Mouse (Mus musculus) lung, embryonic 16.5 days (tissue): ENCODE data around the gene Slc39a9. TPM values are rescaled to one million over a fixed set of nuclear protein-coding genes. Genes with fewer than 3 reads are reported as not detected.
A peak's percentile ranks its signal among the peaks of the same experiment; 100 is the strongest.

Experiments
- ATAC-seq: fragments of 200-750 bp; cut with Nextera tagmentation; 2 replicates; pipeline ENCODE4 v1.8.0; 2017; ENCODE audit warnings: low read depth, mild to moderate bottlenecking, moderate library complexity
- H3K27ac ChIP-seq: fragments of 300-500 bp; sonication (generic); 2 replicates; pipeline ENCODE4 v1.5.1; 2014; ENCODE audit warnings: mild to moderate bottlenecking, control low read depth, low read length
- H3K27me3 ChIP-seq: fragments of 300-500 bp; sonication (generic); 2 replicates; pipeline ENCODE4 v1.6.1; 2014; ENCODE audit warnings: low read depth, low read length, mixed read lengths; ENCODE audit not compliant: control insufficient read depth, insufficient read depth
- H3K36me3 ChIP-seq: fragments of 300-500 bp; sonication (generic); 2 replicates; pipeline ENCODE4 v1.6.1; 2014; ENCODE audit warnings: low read length; ENCODE audit not compliant: control insufficient read depth, insufficient read depth
- H3K4me1 ChIP-seq: fragments of 300-500 bp; sonication (generic); replicated peaks from 2 replicates; pipeline ENCODE4 v1.6.1; 2014; ENCODE audit warnings: low read length, mixed read lengths; ENCODE audit not compliant: control insufficient read depth, insufficient read depth
- H3K4me2 ChIP-seq: fragments of 300-500 bp; sonication (generic); 2 replicates; pipeline ENCODE4 v1.6.1; 2014; ENCODE audit warnings: low read depth, low read length, control low read depth
- H3K4me3 ChIP-seq: fragments of 300-500 bp; sonication (generic); 2 replicates; pipeline ENCODE4 v1.5.1; 2014; ENCODE audit warnings: mild to moderate bottlenecking, low read length, control low read depth
- H3K9ac ChIP-seq: fragments of 300-500 bp; sonication (generic); 2 replicates; pipeline ENCODE4 v1.6.1; 2014; ENCODE audit warnings: low read length, control low read depth
- H3K9me3 ChIP-seq: fragments of 300-500 bp; sonication (generic); 2 replicates; pipeline ENCODE4 v1.6.1; 2016; ENCODE audit warnings: low read length; ENCODE audit not compliant: control insufficient read depth
- WGBS: fragments of 180-500 bp; shearing (Covaris S2); extraction: QIAGEN DNeasy Blood & Tissue Kit; methylation state at CpG from one replicate; pipeline ENCODE4 v1.1.7; 2014; 5-methylcytosine and 5-hydroxymethylcytosine counted together
- polyA plus RNA-seq: library from polyadenylated mRNA; unstranded; fragments of >200 nt; fragmentation: Nextera tagmentation; extraction: Ambion mirVana; gene quantifications from 2 replicates; pipeline ENCODE4 v1.2.1, GENCODE M21; 2015

The Slc39a9 gene
- polyA plus RNA-seq, 1 experiment from 2014 or later, result 30.4 TPM

GRCm38 (mm10) chr12:80642725-80643692 lies 674 bp upstream of the Slc39a9 start:
- Histone ChIP-seq H3K27me3 (no peaks in the 10 kb centered on the region), H3K36me3 (peaks cover 23% of the 10 kb centered on the region; the same call in 1 of the 2 replicates), H3K4me3 (peak overlapping the region; percentile 95), H3K9ac (peak overlapping the region; percentile 98), H3K4me2 (peak overlapping the region; percentile 79), H3K9me3 (no peaks in the 10 kb centered on the region), H3K4me1 (peaks cover 26% of the 10 kb centered on the region), H3K27ac (peak overlapping the region; percentile 78)
- peak; percentile 70 for ATAC-seq
- WGBS, result 3% methylated on average over 41 of the region's 48 CpGs

- Histone ChIP-seq H3K36me3 (peaks cover 13% of the 10 kb centered on the region), H3K27ac (peak overlapping the region; percentile 74), H3K4me1 (peaks cover 26% of the 10 kb centered on the region), H3K9ac (peak overlapping the region; percentile 81), H3K4me2 (peak overlapping the region; percentile 93), H3K9me3 (no peaks in the 10 kb centered on the region), H3K4me3 (peak overlapping the region; percentile 95), H3K27me3 (no peaks in the 10 kb centered on the region)
- 4% methylated on average over 18 of the region's 18 CpGs for WGBS
- ATAC-seq, result no peak
Measured at GRCm38 (mm10) chr12:80644506-80644868, 804 bp downstream of the Slc39a9 start.

- Histone ChIP-seq H3K27ac (no peak overlapping the region), H3K36me3 (peaks cover 6% of the 10 kb centered on the region), H3K4me3 (no peak overlapping the region; the same call in 1 of the 2 replicates), H3K9ac (0 out of 2 replicates have a peak overlapping the region, but pooled peaks have one; percentile 16), H3K9me3 (no peaks in the 10 kb centered on the region), H3K4me2 (peak overlapping the region; percentile 93), H3K4me1 (peaks cover 26% of the 10 kb centered on the region), H3K27me3 (no peaks in the 10 kb centered on the region)
- WGBS, result 86% methylated on average over 3 of the region's 3 CpGs
- ATAC-seq, result no peak
Measured at GRCm38 (mm10) chr12:80646377-80646776, 2.7 kb downstream of the Slc39a9 start.

GRCm38 (mm10) chr12:80653951-80654658 lies 10.4 kb downstream of the Slc39a9 start:
- Histone ChIP-seq H3K9me3 (no peaks in the 10 kb centered on the region), H3K27me3 (no peaks in the 10 kb centered on the region), H3K4me2 (no peak overlapping the region), H3K36me3 (no peaks in the 10 kb centered on the region), H3K9ac (no peak overlapping the region), H3K27ac (peak overlapping the region; percentile 59; the same call in 1 of the 2 replicates), H3K4me1 (no peaks in the 10 kb centered on the region; the same call in 1 of the 2 replicates), H3K4me3 (no peak overlapping the region)
- 67% methylated on average over 7 of the region's 7 CpGs for WGBS
- ATAC-seq, result peak; percentile 72

- Histone ChIP-seq H3K4me1 (no peaks in the 10 kb centered on the region; the same call in 1 of the 2 replicates), H3K4me2 (no peak overlapping the region), H3K27me3 (no peaks in the 10 kb centered on the region), H3K9me3 (no peaks in the 10 kb centered on the region), H3K4me3 (no peak overlapping the region), H3K36me3 (no peaks in the 10 kb centered on the region), H3K27ac (no peak overlapping the region), H3K9ac (no peak overlapping the region)
- no peak for ATAC-seq
- WGBS, result 76% methylated on average over 3 of the region's 3 CpGs
Measured at GRCm38 (mm10) chr12:80654659-80655025, 11.0 kb downstream of the Slc39a9 start.

- H3K9ac ChIP-seq, result no peak overlapping the region
- H3K4me3 ChIP-seq, result no peak overlapping the region
- H3K36me3 ChIP-seq, result peaks cover 5% of the 10 kb centered on the region; the same call in 1 of the 2 replicates
- H3K4me1 ChIP-seq, result no peaks in the 10 kb centered on the region; the same call in 1 of the 2 replicates
- ATAC-seq, result no peak
- H3K27ac ChIP-seq, result peak overlapping the region; percentile 58
- 0 out of 2 replicates have a peak overlapping the region, but pooled peaks have one; percentile 12 for H3K4me2 ChIP-seq
- 56% methylated on average over 6 of the region's 6 CpGs for WGBS
- no peaks in the 10 kb centered on the region for H3K27me3 ChIP-seq
- no peaks in the 10 kb centered on the region for H3K9me3 ChIP-seq
Measured at GRCm38 (mm10) chr12:80658661-80659060, 15.0 kb downstream of the Slc39a9 start.

GRCm38 (mm10) chr12:80662322-80662721 lies 18.6 kb downstream of the Slc39a9 start:
- Histone ChIP-seq H3K36me3 (peaks cover 12% of the 10 kb centered on the region; the same call in 1 of the 2 replicates), H3K9ac (no peak overlapping the region), H3K9me3 (no peaks in the 10 kb centered on the region), H3K4me2 (no peak overlapping the region), H3K27me3 (no peaks in the 10 kb centered on the region), H3K4me1 (no peaks in the 10 kb centered on the region; the same call in 1 of the 2 replicates), H3K4me3 (no peak overlapping the region), H3K27ac (no peak overlapping the region)
- WGBS, result 66% methylated on average over 10 of the region's 10 CpGs
- ATAC-seq, result no peak

- Histone ChIP-seq H3K4me3 (no peak overlapping the region), H3K27me3 (no peaks in the 10 kb centered on the region), H3K9me3 (no peaks in the 10 kb centered on the region), H3K4me1 (no peaks in the 10 kb centered on the region), H3K36me3 (peaks cover 14% of the 10 kb centered on the region; the same call in 1 of the 2 replicates), H3K4me2 (no peak overlapping the region), H3K27ac (no peak overlapping the region), H3K9ac (no peak overlapping the region)
- ATAC-seq, result no peak
- WGBS, result 22% methylated on average over 2 of the region's 2 CpGs
Measured at GRCm38 (mm10) chr12:80663935-80664334, 20.3 kb downstream of the Slc39a9 start.

- no peak overlapping the region for H3K4me3 ChIP-seq
- no peak overlapping the region for H3K9ac ChIP-seq
- ATAC-seq, result no peak
- H3K4me2 ChIP-seq, result no peak overlapping the region
- H3K4me1 ChIP-seq, result no peaks in the 10 kb centered on the region
- H3K9me3 ChIP-seq, result no peaks in the 10 kb centered on the region
- WGBS, result 72% methylated on average over 2 of the region's 2 CpGs
- H3K36me3 ChIP-seq, result peaks cover 10% of the 10 kb centered on the region
- no peaks in the 10 kb centered on the region for H3K27me3 ChIP-seq
- no peak overlapping the region for H3K27ac ChIP-seq
Measured at GRCm38 (mm10) chr12:80668391-80668790, 24.7 kb downstream of the Slc39a9 start.
